Mouse (Mus musculus) lung, postnatal 4 days (tissue): ENCODE data around the gene Usp45.

Source experiments
- DNase-seq, 2 experiments: peaks; one replicate each; pipeline ENCODE4 v3.0.0; 2021

Gene Usp45

GRCm38 (mm10) chr4:21793631-21794030, 26.7 kb downstream of the Usp45 start:
- no peak for DNase-seq

- no peak for DNase-seq
Observed at GRCm38 (mm10) chr4:21801013-21801412, 34.1 kb downstream of the Usp45 start.

- DNase-seq: no peak
Observed at GRCm38 (mm10) chr4:21801620-21802019, 34.7 kb downstream of the Usp45 start.

- DNase-seq: no peak
Observed at GRCm38 (mm10) chr4:21807204-21807603, 40.2 kb downstream of the Usp45 start.

- DNase-seq: no peak
Observed at GRCm38 (mm10) chr4:21810608-21811007, 43.7 kb downstream of the Usp45 start.

GRCm38 (mm10) chr4:21812635-21813034, 45.7 kb downstream of the Usp45 start:
- DNase-seq: no peak

GRCm38 (mm10) chr4:21814029-21814428, 47.1 kb downstream of the Usp45 start:
- peak in 1 of 2 experiments; percentile 46 for DNase-seq

- no peak for DNase-seq
Observed at GRCm38 (mm10) chr4:21826616-21827015, 59.7 kb downstream of the Usp45 start.

- DNase-seq: no peak
Observed at GRCm38 (mm10) chr4:21832844-21833243, 65.9 kb downstream of the Usp45 start.

- peak; percentile 93 to 94 for DNase-seq
Observed at GRCm38 (mm10) chr4:21847481-21848286, 80.7 kb downstream of the Usp45 start, which contains the start of gene Pnisr. Pnisr (plus strand) TSS chr4:21847583.

GRCm38 (mm10) chr4:21848287-21848630, 81.3 kb downstream of the Usp45 start:
- DNase-seq: peak; percentile 91

- DNase-seq: no peak
Observed at GRCm38 (mm10) chr4:21857481-21857880, 90.5 kb downstream of the Usp45 start.

- no peak for DNase-seq
Observed at GRCm38 (mm10) chr4:21865226-21865625, 98.3 kb downstream of the Usp45 start.

GRCm38 (mm10) chr4:21878776-21879175, 111.8 kb downstream of the Usp45 start:
- DNase-seq: no peak

- DNase-seq: peak; percentile 84 to 89
Observed at GRCm38 (mm10) chr4:21879565-21880220, 112.7 kb downstream of the Usp45 start, which contains the start of gene Coq3. Coq3 (plus strand) TSS chr4:21879673.

GRCm38 (mm10) chr4:21882806-21883205, 115.8 kb downstream of the Usp45 start:
- no peak for DNase-seq

GRCm38 (mm10) chr4:21885831-21886230, 118.9 kb downstream of the Usp45 start:
- no peak for DNase-seq
